Mouse (Mus musculus) intestine, embryonic 15.5 days (tissue): ENCODE data around the gene Tpk1. TPM values are rescaled to one million over a fixed set of nuclear protein-coding genes. Genes with fewer than 3 reads are reported as not detected.
A peak's percentile ranks its signal among the peaks of the same experiment; 100 is the strongest.

Experiments used
- ATAC-seq: fragments of 200-750 bp; cut with Nextera tagmentation; 2 replicates; pipeline ENCODE4 v1.8.0; 2017; ENCODE audit warnings: moderate TSS enrichment, moderate library complexity
- H3K27ac ChIP-seq: fragments of 300-500 bp; sonication (generic); 2 replicates; pipeline ENCODE4 v1.5.1; 2015; ENCODE audit warnings: mild to moderate bottlenecking, inconsistent platforms
- H3K27me3 ChIP-seq: fragments of 300-500 bp; sonication (generic); replicated peaks from 2 replicates; pipeline ENCODE4 v1.6.1; 2015; ENCODE audit warnings: inconsistent platforms
- H3K36me3 ChIP-seq: fragments of 300-500 bp; sonication (generic); 2 replicates; pipeline ENCODE4 v1.6.1; 2015; ENCODE audit warnings: inconsistent platforms
- H3K4me1 ChIP-seq: fragments of 300-500 bp; sonication (generic); replicated peaks from 2 replicates; pipeline ENCODE4 v1.6.1; 2015; ENCODE audit warnings: inconsistent platforms
- H3K4me2 ChIP-seq: fragments of 300-500 bp; sonication (generic); replicated peaks from 2 replicates; pipeline ENCODE4 v1.6.1; 2015; ENCODE audit warnings: mild to moderate bottlenecking, inconsistent platforms
- H3K4me3 ChIP-seq: fragments of 300-500 bp; sonication (generic); replicated peaks from 2 replicates; pipeline ENCODE4 v1.5.1; 2015; ENCODE audit warnings: inconsistent platforms
- H3K9ac ChIP-seq: fragments of 300-500 bp; sonication (generic); 2 replicates; pipeline ENCODE4 v1.6.1; 2015; ENCODE audit warnings: inconsistent platforms
- H3K9me3 ChIP-seq: fragments of 300-500 bp; sonication (generic); 2 replicates; pipeline ENCODE4 v1.6.1; 2016; ENCODE audit warnings: inconsistent platforms
- WGBS: fragments of 180-500 bp; shearing (Covaris S2); methylation state at CpG from one replicate; pipeline ENCODE4 v1.1.7; 2015; 5-methylcytosine and 5-hydroxymethylcytosine counted together
- polyA plus RNA-seq: library from polyadenylated mRNA; unstranded; fragments of >200 nt; fragmentation: Nextera tagmentation; extraction: Ambion mirVana; gene quantifications from 2 replicates; pipeline ENCODE4 v1.2.1, GENCODE M21; 2015

Gene Tpk1
- polyA plus RNA-seq, 1 experiment from 2014 or later: 20.6 TPM

DNA sequence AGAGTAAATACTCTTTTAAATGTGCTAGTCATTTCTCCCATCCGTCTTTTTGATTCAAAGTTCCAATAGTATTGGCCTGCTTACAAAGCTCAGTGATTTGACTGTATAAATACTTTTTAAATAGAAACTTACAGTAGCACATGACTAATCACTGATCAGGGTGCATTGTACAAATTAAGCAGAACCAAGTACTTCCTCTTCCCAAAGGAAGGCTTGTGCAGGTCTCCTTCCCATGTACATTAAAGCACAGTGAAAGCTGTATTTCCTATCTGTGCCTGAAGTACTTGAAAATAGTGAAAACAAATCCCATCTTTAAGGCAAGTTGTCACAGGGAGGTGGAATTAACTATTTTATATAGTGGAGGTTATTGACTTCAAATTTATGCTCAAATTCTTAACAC lies 119.5 kb downstream of the Tpk1 start:
- Histone ChIP-seq H3K9ac (no peak overlapping the region), H3K4me1 (no peaks in the 10 kb centered on the region), H3K36me3 (no peaks in the 10 kb centered on the region), H3K4me2 (no peak overlapping the region), H3K27me3 (no peaks in the 10 kb centered on the region), H3K27ac (no peak overlapping the region), H3K9me3 (no peaks in the 10 kb centered on the region), H3K4me3 (no peak overlapping the region)
- 73% methylated on average over 1 of the region's 1 CpGs for WGBS
- ATAC-seq: no peak

- no peaks in the 10 kb centered on the region for H3K36me3 ChIP-seq
- H3K27me3 ChIP-seq: no peaks in the 10 kb centered on the region
- H3K4me1 ChIP-seq: no peaks in the 10 kb centered on the region
- H3K27ac ChIP-seq: no peak overlapping the region
- H3K4me3 ChIP-seq: no peak overlapping the region
- no peaks in the 10 kb centered on the region for H3K9me3 ChIP-seq
- no peak for ATAC-seq
- H3K4me2 ChIP-seq: no peak overlapping the region
- no peak overlapping the region for H3K9ac ChIP-seq
- 66% methylated on average over 2 of the region's 2 CpGs for WGBS
Measured at GRCm38 (mm10) chr6:43537252-43537870, 128.7 kb downstream of the Tpk1 start.

DNA sequence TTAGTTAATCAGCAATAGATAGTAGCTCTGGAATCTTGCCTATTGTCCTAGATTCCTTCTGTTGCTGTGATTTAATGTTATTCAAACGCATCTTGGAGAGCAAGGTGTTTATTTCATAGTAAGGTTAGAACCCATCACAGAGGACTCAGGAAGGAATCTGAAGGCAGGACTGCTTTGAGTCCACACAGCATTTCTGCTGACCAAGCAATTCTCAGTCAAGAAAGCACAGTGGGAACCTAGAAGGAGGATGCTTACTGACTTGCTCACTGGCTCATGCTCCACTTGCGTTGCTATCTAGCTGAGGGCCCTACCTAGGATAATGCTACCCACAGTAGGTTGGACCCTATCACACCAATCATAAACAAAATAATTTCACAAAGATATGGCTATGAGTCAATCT lies 130.6 kb downstream of the Tpk1 start:
- ATAC-seq: no peak

GRCm38 (mm10) chr6:43533323-43533722 lies 132.8 kb downstream of the Tpk1 start:
- Histone ChIP-seq H3K9ac (no peak overlapping the region), H3K27me3 (no peaks in the 10 kb centered on the region), H3K27ac (no peak overlapping the region), H3K4me3 (no peak overlapping the region), H3K4me2 (no peak overlapping the region), H3K9me3 (no peaks in the 10 kb centered on the region), H3K36me3 (no peaks in the 10 kb centered on the region), H3K4me1 (no peaks in the 10 kb centered on the region)
- no peak for ATAC-seq

More for the DNA sequence above, 130.6 kb downstream of the Tpk1 start:
- no peaks in the 10 kb centered on the region for H3K9me3 ChIP-seq
- no peak overlapping the region for H3K9ac ChIP-seq
- WGBS: 90% methylated on average over 2 of the region's 2 CpGs
- no peaks in the 10 kb centered on the region for H3K27me3 ChIP-seq
- H3K4me3 ChIP-seq: no peak overlapping the region
- no peaks in the 10 kb centered on the region for H3K36me3 ChIP-seq
- H3K4me1 ChIP-seq: no peaks in the 10 kb centered on the region
- no peak overlapping the region for H3K27ac ChIP-seq
- no peak overlapping the region for H3K4me2 ChIP-seq

DNA sequence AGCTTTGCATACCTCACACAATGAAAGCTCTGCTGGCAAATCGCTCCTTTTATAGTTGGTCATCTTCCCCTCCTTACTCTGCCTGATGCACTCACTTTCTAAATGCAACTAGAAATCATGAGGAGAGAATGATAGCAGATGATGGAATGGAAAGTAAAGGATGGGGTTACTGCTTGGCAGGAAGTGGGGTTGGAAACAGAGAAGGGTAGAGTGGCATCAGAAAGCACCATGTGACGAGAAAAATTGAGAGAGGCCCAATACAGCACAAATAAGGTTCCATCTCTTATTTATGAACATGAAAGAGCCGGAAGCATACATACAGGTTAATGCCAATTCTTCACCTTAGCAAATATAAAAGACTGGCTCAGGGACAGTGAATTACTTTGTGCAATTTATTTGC lies 133.3 kb downstream of the Tpk1 start:
- Histone ChIP-seq H3K27ac (no peak overlapping the region), H3K36me3 (no peaks in the 10 kb centered on the region), H3K9me3 (no peaks in the 10 kb centered on the region), H3K4me2 (no peak overlapping the region), H3K4me1 (no peaks in the 10 kb centered on the region), H3K9ac (no peak overlapping the region), H3K4me3 (no peak overlapping the region), H3K27me3 (no peaks in the 10 kb centered on the region)
- no peak for ATAC-seq
- 81% methylated on average over 3 of the region's 3 CpGs for WGBS

GRCm38 (mm10) chr6:43531996-43532395 lies 134.1 kb downstream of the Tpk1 start:
- Histone ChIP-seq H3K9ac (no peak overlapping the region), H3K4me1 (no peaks in the 10 kb centered on the region), H3K9me3 (no peaks in the 10 kb centered on the region), H3K36me3 (no peaks in the 10 kb centered on the region), H3K4me3 (no peak overlapping the region), H3K27ac (no peak overlapping the region), H3K4me2 (no peak overlapping the region), H3K27me3 (no peaks in the 10 kb centered on the region)
- ATAC-seq: no peak

DNA sequence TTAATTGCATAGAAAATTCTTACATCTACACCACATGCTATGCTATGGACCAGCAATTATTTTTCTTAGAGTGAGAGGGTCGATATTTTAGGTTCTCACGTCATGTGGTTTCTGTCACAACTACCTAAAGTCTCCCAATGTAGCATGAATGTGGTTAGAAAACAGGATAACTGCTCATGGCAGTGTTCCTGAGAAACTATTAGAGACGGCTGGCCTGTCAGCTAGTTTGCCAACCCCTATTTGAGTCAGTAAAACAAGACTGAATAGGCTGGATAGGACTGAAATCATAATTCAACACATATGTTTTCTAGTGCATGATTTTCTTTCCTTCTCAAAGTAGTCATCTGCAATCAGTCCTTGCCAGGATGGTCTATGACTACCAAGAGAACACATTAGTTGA lies 137.1 kb downstream of the Tpk1 start:
- Histone ChIP-seq H3K4me1 (no peaks in the 10 kb centered on the region), H3K27ac (no peak overlapping the region), H3K4me3 (no peak overlapping the region), H3K4me2 (no peak overlapping the region), H3K9me3 (no peaks in the 10 kb centered on the region), H3K27me3 (no peaks in the 10 kb centered on the region), H3K36me3 (no peaks in the 10 kb centered on the region), H3K9ac (no peak overlapping the region)
- no peak for ATAC-seq
- 78% methylated on average over 3 of the region's 3 CpGs for WGBS

GRCm38 (mm10) chr6:43525028-43525427 lies 141.1 kb downstream of the Tpk1 start:
- no peaks in the 10 kb centered on the region for H3K27me3 ChIP-seq
- H3K4me2 ChIP-seq: no peak overlapping the region
- no peak overlapping the region for H3K27ac ChIP-seq
- WGBS: 51% methylated on average over 2 of the region's 2 CpGs
- no peaks in the 10 kb centered on the region for H3K36me3 ChIP-seq
- H3K4me3 ChIP-seq: no peak overlapping the region
- H3K9ac ChIP-seq: no peak overlapping the region
- H3K4me1 ChIP-seq: no peaks in the 10 kb centered on the region
- H3K9me3 ChIP-seq: no peaks in the 10 kb centered on the region
- no peak for ATAC-seq

DNA sequence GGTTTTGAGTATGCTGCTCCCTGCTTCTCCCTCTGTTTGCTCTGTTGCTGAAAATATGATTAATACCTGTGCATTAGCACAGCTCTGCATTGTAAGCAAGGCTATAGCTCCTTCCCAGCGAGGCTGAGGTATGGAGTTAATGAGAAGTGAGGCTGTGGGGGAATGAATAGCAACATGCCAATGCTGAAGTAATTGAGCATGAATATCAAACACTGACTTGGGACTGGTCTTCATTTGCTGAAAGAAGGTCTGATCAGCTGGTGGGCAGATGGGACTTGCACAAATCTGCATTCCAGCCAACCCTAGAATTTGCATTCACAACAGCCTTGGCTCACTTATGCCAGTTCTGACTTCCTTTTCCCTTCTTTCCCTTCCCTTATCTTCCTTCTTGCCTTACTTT lies 144.0 kb downstream of the Tpk1 start:
- ATAC-seq: 0 out of 2 replicates have a peak, but pooled peaks have one; percentile 34
- Histone ChIP-seq H3K4me3 (no peak overlapping the region), H3K27ac (no peak overlapping the region), H3K4me2 (no peak overlapping the region), H3K27me3 (no peaks in the 10 kb centered on the region), H3K36me3 (no peaks in the 10 kb centered on the region), H3K4me1 (no peaks in the 10 kb centered on the region), H3K9ac (no peak overlapping the region), H3K9me3 (no peaks in the 10 kb centered on the region)
- WGBS: 57% methylated on average over 1 of the region's 1 CpGs

- no peak for ATAC-seq
- WGBS: 54% methylated on average over 2 of the region's 2 CpGs
- H3K4me1 ChIP-seq: no peaks in the 10 kb centered on the region
- H3K9ac ChIP-seq: no peak overlapping the region
- H3K9me3 ChIP-seq: no peaks in the 10 kb centered on the region
- H3K36me3 ChIP-seq: no peaks in the 10 kb centered on the region
- H3K27ac ChIP-seq: no peak overlapping the region
- no peak overlapping the region for H3K4me3 ChIP-seq
- no peak overlapping the region for H3K4me2 ChIP-seq
- no peaks in the 10 kb centered on the region for H3K27me3 ChIP-seq
Measured at GRCm38 (mm10) chr6:43520218-43520617, 145.9 kb downstream of the Tpk1 start.

DNA sequence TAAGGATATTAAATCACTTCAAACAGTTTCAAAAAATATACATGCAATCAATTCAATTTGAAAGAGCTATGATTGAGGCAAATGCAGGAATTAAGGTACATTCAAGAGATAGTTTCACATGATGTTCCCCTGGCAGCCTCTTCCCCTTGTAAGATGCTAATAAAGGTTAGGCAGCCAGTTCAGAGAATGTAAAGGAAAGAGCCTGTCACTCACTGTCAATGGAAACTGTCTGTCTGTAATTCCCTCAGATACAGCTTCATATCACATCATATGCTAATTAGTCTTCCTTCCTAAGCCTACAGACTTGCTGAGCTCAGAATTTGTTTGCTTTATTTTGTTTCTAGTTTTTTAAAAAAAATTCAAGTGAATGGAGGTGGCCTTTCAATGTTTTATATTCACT lies 147.7 kb downstream of the Tpk1 start:
- ATAC-seq: no peak
- no peak overlapping the region for H3K4me2 ChIP-seq
- H3K27me3 ChIP-seq: no peaks in the 10 kb centered on the region
- no peak overlapping the region for H3K4me3 ChIP-seq
- H3K27ac ChIP-seq: no peak overlapping the region
- H3K36me3 ChIP-seq: no peaks in the 10 kb centered on the region
- no peaks in the 10 kb centered on the region for H3K4me1 ChIP-seq
- H3K9ac ChIP-seq: no peak overlapping the region
- H3K9me3 ChIP-seq: no peaks in the 10 kb centered on the region

DNA sequence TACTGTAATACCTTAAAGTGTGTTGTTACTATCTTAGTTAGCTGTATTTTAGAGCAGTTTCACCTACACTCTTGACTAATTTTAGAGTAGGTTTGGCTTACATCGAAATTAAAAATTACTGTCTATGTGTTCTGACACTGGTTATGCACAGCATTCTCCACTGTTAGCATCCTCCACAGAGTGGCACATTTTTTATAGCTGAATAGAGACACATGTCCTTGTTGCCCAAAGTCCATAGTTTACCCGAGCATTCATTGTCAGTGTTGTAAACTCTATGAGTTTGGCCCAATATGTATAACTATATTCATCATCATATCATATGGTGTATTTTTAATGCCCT lies 148.8 kb downstream of the Tpk1 start:
- Histone ChIP-seq H3K4me2 (no peak overlapping the region), H3K27ac (no peak overlapping the region), H3K27me3 (no peaks in the 10 kb centered on the region), H3K36me3 (no peaks in the 10 kb centered on the region), H3K4me3 (no peak overlapping the region), H3K4me1 (no peaks in the 10 kb centered on the region), H3K9me3 (no peaks in the 10 kb centered on the region), H3K9ac (no peak overlapping the region)
- 84% methylated on average over 2 of the region's 2 CpGs for WGBS
- ATAC-seq: no peak

- H3K27me3 ChIP-seq: no peaks in the 10 kb centered on the region
- no peak overlapping the region for H3K27ac ChIP-seq
- WGBS: 85% methylated on average over 2 of the region's 2 CpGs
- H3K9me3 ChIP-seq: no peaks in the 10 kb centered on the region
- H3K4me1 ChIP-seq: no peaks in the 10 kb centered on the region
- no peak for ATAC-seq
- H3K4me3 ChIP-seq: no peak overlapping the region
- no peaks in the 10 kb centered on the region for H3K36me3 ChIP-seq
- H3K9ac ChIP-seq: no peak overlapping the region
- H3K4me2 ChIP-seq: no peak overlapping the region
Measured at GRCm38 (mm10) chr6:43516593-43517315, 149.3 kb downstream of the Tpk1 start.
